Mouse (Mus musculus): ENCODE results near the gene Dnm3.

Dnm3 gene

GRCm38 (mm10) chr1:162100961-162101830 lies 376.6 kb downstream of the Dnm3 start:
- no peak for DNase-seq

GRCm38 (mm10) chr1:162100033-162100820 lies 377.6 kb downstream of the Dnm3 start:
- no peak for DNase-seq

- no peak for DNase-seq
These were observed 378.6 kb downstream of the Dnm3 start for GRCm38 (mm10) chr1:162099203-162099602.

GRCm38 (mm10) chr1:162094523-162095272 lies 383.1 kb downstream of the Dnm3 start:
- no peak for DNase-seq

- DNase-seq, result no peak
These were observed 383.9 kb downstream of the Dnm3 start for GRCm38 (mm10) chr1:162093806-162094522.

GRCm38 (mm10) chr1:162092899-162093659 lies 384.8 kb downstream of the Dnm3 start:
- no peak for DNase-seq

GRCm38 (mm10) chr1:162092401-162092800 lies 385.4 kb downstream of the Dnm3 start:
- no peak for DNase-seq

- DNase-seq, result no peak
These were observed 393.9 kb downstream of the Dnm3 start for GRCm38 (mm10) chr1:162083886-162084478.

GRCm38 (mm10) chr1:162083354-162083753 lies 394.5 kb downstream of the Dnm3 start:
- no peak for DNase-seq

GRCm38 (mm10) chr1:162082711-162083110 lies 395.1 kb downstream of the Dnm3 start:
- no peak for DNase-seq

- no peak for DNase-seq
These were observed 396.0 kb downstream of the Dnm3 start for GRCm38 (mm10) chr1:162081693-162082372.

GRCm38 (mm10) chr1:162079989-162080388 lies 397.8 kb downstream of the Dnm3 start:
- no peak for DNase-seq

GRCm38 (mm10) chr1:162077454-162077853 lies 400.4 kb downstream of the Dnm3 start:
- no peak for DNase-seq

- DNase-seq, result no peak
These were observed 401.2 kb downstream of the Dnm3 start for GRCm38 (mm10) chr1:162076581-162077001.

GRCm38 (mm10) chr1:162075831-162076230 lies 402.0 kb downstream of the Dnm3 start:
- no peak for DNase-seq

- DNase-seq, result no peak
These were observed 402.4 kb downstream of the Dnm3 start for GRCm38 (mm10) chr1:162075416-162075815.

- no peak for DNase-seq
These were observed 403.0 kb downstream of the Dnm3 start for GRCm38 (mm10) chr1:162074626-162075410.

GRCm38 (mm10) chr1:162072917-162073578 lies 404.8 kb downstream of the Dnm3 start:
- DNase-seq, result no peak

- DNase-seq, result no peak
These were observed 424.2 kb downstream of the Dnm3 start for GRCm38 (mm10) chr1:162053608-162054007.
